Mouse (Mus musculus) monocyte, adult 2 months (primary cell): ENCODE measurements at regions not wholly inside any gene's neighbourhood (a gene's known extent, or its start where the extent isn't known, plus 50 kb on each side); places are given as distances from the start of the nearest gene placed in this dataset.

ENCODE experiments used
- DNase-seq, 2 experiments: peaks; one replicate each; pipeline ENCODE4 v3.0.0; 2022; ENCODE audit warnings: low spot score in 2 of 2, low read depth in 1 of 2

GRCm38 (mm10) chr9:41593998-41594397 lies 432.5 kb upstream of the Ubash3b start:
- DNase-seq = no peak

GRCm38 (mm10) chr9:41592900-41593690 lies 431.6 kb upstream of the Ubash3b start:
- no peak for DNase-seq

DNA sequence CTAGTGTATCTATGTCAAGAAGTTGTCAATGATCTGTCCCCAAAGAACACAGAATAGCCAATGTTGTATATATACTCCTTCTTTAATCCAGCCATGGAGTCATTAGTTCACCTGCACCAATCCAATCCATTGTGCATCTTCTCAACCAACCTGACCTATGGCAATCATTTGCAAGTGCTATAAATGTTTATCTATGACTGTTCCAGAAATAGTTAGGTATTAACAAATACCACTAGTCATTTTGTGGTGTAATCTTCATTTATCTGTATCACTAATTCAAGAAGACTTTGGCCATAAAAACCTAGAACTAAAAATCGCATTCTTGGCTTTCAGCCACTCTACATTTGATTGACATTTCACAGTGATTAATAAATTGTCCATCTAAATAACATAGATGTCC lies 430.6 kb upstream of the Ubash3b start:
- DNase-seq = no peak

DNA sequence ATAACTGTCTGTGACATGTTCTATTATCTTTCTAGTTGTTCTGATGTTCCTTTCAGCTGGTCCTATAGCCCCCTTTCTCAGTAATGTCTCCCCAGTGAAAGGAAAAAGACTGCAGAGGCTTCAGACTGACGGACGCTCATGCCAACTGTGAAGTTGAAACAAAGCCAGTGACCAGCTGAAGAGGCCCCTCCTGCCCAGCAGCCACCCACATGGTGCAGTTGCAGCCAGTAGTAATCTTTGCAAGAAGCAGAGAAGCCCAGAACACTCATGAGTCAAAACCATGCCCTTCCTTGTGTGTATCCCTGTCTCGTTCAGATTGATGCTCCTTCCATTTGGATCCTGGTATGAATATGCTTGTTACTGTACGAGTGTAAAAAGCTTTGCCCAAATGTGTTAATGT lies 428.7 kb upstream of the Ubash3b start:
- no peak for DNase-seq

- DNase-seq = no peak
Measured at GRCm38 (mm10) chr9:41588466-41589425, 427.2 kb upstream of the Ubash3b start.

DNA sequence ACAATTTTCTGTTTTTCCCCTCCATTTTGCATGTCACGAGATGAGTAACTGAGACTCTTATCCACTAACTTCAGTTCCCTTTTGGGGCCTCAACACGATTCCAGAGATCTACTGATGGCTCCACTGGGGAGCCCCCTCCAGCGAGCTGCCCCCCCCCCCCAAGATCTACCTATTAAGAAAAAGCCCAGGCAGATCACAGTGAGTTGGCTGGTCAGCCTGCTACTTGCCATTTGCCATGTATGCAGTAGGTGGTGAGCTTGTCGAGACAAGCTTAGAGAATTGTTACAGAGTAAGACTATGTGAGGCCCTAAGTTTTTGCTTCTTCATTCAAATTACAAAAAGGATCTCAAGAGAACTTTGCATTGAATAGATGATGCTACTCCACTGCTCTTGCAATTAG lies 426.3 kb upstream of the Ubash3b start:
- DNase-seq = no peak

GRCm38 (mm10) chr9:41586966-41587570 lies 425.6 kb upstream of the Ubash3b start:
- DNase-seq = no peak

DNA sequence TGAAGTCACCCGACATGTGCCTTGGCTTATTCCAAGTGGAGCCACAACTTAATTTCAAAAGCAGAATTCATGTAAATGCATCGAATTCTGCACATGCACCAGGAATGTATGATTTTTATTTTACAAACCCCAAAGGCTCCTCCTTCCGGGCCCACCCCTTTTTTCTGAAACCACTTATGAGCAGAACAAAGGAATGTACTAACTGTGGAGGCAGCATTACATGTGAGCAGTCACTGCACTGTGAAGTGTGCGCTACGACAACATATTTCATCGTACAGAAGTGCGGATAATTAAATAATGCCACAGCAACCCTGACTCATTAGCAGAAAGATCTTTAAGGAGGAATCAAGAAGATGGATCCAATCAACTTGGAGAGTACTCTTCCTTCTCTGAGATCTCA lies 424.8 kb upstream of the Ubash3b start:
- DNase-seq = no peak

GRCm38 (mm10) chr9:41585771-41586170 lies 424.3 kb upstream of the Ubash3b start:
- DNase-seq = no peak

GRCm38 (mm10) chr9:41585012-41585411 lies 423.5 kb upstream of the Ubash3b start:
- no peak for DNase-seq

- DNase-seq = no peak
Measured at GRCm38 (mm10) chr9:41583711-41584329, 422.3 kb upstream of the Ubash3b start.

DNA sequence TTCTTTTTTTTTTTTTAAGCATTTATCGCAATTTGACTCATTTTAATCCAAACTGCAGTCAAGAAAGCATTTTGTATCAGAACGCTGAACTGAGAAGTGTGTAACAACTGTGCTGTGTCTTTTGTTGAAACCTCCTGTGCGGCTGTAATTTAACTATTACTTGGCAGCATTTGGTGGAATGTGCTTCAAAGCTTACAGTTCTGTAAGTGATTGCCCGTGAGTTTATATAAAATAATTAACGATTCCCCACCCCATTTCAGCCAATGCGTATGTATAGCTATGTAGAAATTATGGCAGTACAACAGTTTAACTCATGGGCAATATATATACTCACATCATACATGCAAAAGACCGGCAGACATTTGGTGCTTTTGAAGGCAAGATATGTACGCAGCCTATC lies 421.8 kb upstream of the Ubash3b start:
- no peak for DNase-seq

DNA sequence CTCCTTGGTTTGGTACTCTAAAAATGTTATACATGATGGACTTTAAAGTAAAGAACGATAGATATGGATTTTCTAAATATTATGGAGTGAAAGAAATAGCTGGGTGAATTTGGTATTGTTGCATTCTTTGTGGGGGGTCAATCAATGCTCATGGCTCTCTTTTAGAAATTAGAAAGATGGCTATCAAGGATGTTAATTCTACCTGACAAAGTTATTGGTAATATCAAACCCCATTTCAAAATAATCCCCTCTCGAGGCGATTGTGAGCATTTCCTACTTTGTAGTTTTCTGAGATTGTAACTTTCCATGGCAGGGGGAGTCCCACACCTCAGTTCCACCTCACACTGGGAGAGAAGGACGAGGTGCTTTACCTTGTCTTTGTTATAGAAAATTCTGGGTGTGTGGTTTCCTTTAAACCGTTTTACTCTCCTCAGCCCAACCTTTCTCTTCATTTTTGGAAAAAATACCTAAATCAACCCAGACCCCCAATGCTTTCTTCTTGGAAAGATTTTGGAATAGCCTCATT lies 421.3 kb upstream of the Ubash3b start:
- no peak for DNase-seq

DNA sequence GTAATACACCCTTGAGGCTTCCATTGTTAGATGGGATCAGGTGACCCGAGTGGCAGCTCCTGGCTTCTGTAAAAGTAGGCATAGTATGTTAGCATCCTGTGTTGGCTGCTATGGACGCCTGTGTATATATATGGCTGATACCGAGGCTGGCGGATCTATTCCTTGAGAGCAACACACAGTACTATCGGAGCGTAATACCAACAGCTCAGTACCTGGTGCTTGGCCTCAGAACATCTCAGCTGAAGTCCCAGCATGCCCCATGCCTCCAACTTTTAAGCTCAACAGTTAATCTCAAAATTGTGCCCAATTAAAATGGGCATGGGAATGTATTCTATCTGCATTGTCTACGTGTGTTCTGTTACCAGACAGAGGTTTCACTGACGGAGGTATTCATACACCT lies 420.7 kb upstream of the Ubash3b start:
- no peak for DNase-seq

DNA sequence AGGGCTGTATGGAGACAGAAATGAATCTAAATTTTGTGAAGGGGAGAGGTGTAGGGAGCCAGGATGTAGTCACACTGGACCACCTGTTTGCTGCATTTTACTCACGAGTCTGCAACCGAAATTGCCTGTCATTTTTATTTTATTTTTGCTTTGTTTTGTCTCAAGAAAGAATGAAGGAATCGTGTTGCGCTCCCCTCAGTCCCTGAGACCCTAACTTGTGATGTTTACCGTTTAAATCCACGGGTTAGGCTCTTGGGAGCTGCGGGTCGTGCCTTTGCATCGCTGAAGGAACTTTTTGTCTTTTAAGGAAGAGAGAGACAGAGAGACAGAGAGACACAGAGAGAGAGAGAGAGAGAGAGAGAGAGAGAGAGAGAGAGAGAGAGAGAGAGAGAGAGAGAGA lies 420.2 kb upstream of the Ubash3b start:
- no peak for DNase-seq

DNA sequence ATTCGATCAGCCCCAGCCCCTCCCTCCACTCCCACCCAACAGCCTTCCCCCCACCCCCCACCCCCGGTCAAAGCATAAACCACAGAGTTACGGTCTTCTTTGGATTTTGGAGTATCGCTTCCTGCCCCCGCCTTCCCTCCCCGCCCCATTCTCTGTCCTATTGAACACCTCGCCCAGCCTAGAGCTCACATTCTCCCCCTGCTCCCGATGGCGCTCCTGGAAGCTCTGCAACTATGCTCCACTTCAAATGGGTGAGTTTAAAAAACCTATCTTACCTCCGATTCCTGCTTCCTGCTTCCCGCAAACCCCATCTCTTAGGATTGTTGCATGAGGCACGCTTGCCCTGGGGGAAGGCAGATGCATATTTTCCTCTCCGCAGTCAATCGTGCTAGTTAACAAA lies 419.7 kb upstream of the Ubash3b start:
- no peak for DNase-seq

GRCm38 (mm10) chr9:41580611-41581041 lies 419.1 kb upstream of the Ubash3b start:
- no peak for DNase-seq

DNA sequence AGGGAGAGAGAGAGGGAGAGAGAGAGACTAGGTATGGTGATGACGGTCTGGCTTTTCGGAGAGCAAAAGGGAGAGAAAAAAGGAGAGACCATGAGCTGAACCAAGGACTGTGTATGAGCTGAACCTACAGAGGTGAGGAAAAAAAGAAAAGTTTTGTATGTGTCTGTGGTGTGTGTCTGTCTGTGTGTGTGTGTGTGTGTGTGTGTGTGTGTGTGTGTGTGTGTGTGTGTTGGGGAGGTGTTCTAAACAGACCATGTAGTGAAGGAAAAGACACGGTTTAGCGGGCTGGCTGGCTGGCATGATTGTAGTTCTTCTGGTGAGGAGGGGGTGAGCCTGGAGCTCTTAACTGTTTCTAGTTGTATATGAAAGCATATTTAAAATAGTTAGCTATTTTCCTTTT lies 418.6 kb upstream of the Ubash3b start:
- DNase-seq = no peak

- no peak for DNase-seq
Measured at GRCm38 (mm10) chr9:41579107-41580014, 417.9 kb upstream of the Ubash3b start.
